Mouse (Mus musculus): ENCODE data around the gene Tlr5. TPM values are rescaled to one million over a fixed set of nuclear protein-coding genes. Genes with fewer than 3 reads are reported as not detected.

Tlr5 gene
- 0.06 and 0.23 TPM in 2 replicates for polyA plus RNA-seq (2015; fragmentation: Nextera tagmentation; extraction: Ambion mirVana)

DNA sequence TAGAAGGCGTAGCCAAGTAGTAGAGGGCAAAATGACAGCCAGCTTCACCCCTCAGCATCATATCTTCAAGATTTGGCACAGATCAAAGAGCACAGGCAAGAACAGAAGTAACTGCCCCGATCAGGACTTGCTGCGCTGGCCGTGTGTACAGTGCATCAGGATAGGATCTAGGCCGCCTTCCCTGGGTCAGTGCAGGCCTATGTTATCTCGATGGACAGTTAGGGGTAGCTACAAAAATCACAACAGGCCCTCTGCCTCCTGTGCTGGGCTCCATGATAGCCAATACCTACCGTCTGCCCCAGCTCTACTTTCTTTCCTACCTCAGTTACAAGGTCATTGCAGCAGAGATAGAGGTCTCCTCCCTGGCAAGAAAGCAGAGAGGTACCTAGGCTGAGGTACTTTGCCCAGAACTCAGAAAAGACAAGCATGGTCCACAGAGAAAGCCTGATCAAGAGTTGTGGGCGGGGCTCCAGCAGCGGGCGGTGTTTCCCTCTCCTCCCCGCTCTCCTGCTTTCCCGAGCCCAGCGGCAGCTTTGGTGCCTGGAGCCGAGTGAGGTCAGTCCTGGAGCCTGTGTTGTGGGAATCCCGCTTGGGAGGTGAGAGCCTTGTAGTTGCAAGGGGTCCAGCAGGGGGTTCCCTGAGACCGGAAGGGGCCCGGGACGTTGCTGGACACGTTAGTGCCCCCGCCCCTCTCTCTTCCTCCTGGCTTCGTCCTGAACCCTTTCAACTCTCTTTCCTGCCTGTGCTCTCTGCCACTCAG is at the start of gene Tlr5:
Gene Tlr5 (plus strand): TSS at position 502 of the 760 bp plus-strand sequence.
- Histone ChIP-seq H3K27ac (no peak within 1 kb of the TSS; the same call in 1 of the 2 replicates), H3K36me3 (no peaks in the 10 kb centered on the region), H3K27me3 (peaks cover 18% of the 10 kb centered on the region; the same call in 1 of the 2 replicates), H3K9ac (peak within 1 kb of the TSS; percentile 60), H3K4me2 (peak within 1 kb of the TSS; percentile 58), H3K4me3 (peak within 1 kb of the TSS; percentile 37), H3K4me1 (replicated peaks) (peaks cover 37% of the 10 kb centered on the region), H3K9me3 (no peaks in the 10 kb centered on the region)
- peak; percentile 33; the same call in 1 of the 2 replicates for ATAC-seq (ENCODE audit: low FRiP score)
- WGBS: 27% methylated on average over 18 of the region's 21 CpGs

GRCm38 (mm10) chr1:182905669-182906068 is 48.9 kb upstream of the Tlr5 start:
- no peaks in the 10 kb centered on the region for H3K36me3 ChIP-seq
- H3K4me1 ChIP-seq (replicated peaks): peaks cover 14% of the 10 kb centered on the region
- WGBS: 83% methylated on average over 3 of the region's 3 CpGs
- H3K9ac ChIP-seq: no peak overlapping the region
- H3K27me3 ChIP-seq: no peaks in the 10 kb centered on the region; the same call in 1 of the 2 replicates
- H3K27ac ChIP-seq: no peak overlapping the region
- H3K4me3 ChIP-seq: no peak overlapping the region
- H3K4me2 ChIP-seq: no peak overlapping the region
- no peak for ATAC-seq (ENCODE audit: low FRiP score)
- no peaks in the 10 kb centered on the region for H3K9me3 ChIP-seq

DNA sequence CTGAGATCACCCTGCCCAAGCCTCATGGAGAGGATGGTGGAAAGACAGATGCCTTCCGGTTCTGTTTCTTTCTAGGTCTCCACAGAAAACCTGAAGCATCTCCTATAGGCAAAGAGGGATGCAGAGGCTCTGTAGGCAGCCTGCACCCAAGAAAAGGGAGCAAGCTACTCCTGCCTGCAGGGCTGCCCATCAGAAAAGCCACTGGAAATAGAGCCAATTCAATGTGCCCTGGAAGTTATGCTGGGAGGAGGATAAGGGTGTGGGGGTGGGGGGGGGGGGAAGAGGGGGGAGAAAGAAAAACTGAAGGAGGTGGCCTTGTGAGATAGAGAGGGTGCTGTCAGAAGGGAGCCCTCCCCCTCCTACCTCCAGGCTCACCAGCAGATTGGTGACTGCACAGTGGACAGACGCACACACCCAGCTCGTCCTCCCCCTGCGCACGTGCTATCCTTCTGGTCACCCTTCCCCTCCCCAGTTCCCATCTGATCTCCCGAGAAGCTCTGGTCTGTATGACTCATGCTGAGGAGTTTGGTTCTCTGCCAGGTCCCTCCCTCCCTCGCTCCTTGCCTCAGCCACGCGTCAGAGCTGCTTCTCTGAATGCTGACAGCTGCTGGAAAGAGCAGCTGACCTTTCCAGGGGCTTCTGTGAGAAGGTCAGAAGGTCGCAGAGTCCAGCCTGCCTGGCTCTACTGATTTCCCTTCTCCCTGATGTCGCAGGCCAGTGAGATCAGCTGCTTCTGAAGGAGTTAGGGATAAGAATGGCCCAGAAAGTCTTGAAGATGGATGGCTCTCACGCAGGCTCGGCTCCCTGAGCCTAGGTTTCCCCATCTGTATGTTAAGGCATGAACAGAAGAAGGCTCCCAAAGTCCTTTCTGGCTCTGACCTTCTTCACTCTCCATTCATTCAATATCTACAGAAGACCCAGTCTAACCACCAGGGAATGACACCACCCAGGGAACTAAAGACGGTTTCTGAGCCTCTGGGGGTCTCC is 46.2 kb upstream of the Tlr5 start:
- no peak overlapping the region; the same call in 1 of the 2 replicates for H3K9ac ChIP-seq
- peak; percentile 87 for ATAC-seq (ENCODE audit: low FRiP score)
- H3K4me3 ChIP-seq: no peak overlapping the region
- no peak overlapping the region; the same call in 1 of the 2 replicates for H3K4me2 ChIP-seq
- H3K4me1 ChIP-seq (replicated peaks): peaks cover 14% of the 10 kb centered on the region
- H3K27ac ChIP-seq: peak overlapping the region; percentile 18; the same call in 1 of the 2 replicates
- WGBS: 11% methylated on average over 14 of the region's 14 CpGs
- H3K27me3 ChIP-seq: no peaks in the 10 kb centered on the region; the same call in 1 of the 2 replicates
- H3K36me3 ChIP-seq: no peaks in the 10 kb centered on the region
- no peaks in the 10 kb centered on the region for H3K9me3 ChIP-seq

- Histone ChIP-seq H3K9me3 (no peaks in the 10 kb centered on the region), H3K4me3 (no peak overlapping the region), H3K27ac (no peak overlapping the region), H3K9ac (no peak overlapping the region), H3K4me2 (no peak overlapping the region), H3K4me1 (replicated peaks) (peaks cover 14% of the 10 kb centered on the region), H3K27me3 (no peaks in the 10 kb centered on the region; the same call in 1 of the 2 replicates), H3K36me3 (no peaks in the 10 kb centered on the region)
- ATAC-seq (ENCODE audit: low FRiP score): no peak
- WGBS: 47% methylated on average over 3 of the region's 3 CpGs
Measured at GRCm38 (mm10) chr1:182909066-182909465, 45.5 kb upstream of the Tlr5 start.

GRCm38 (mm10) chr1:182909596-182909995 is 45.0 kb upstream of the Tlr5 start:
- H3K27me3 ChIP-seq: no peaks in the 10 kb centered on the region; the same call in 1 of the 2 replicates
- H3K9me3 ChIP-seq: no peaks in the 10 kb centered on the region
- H3K9ac ChIP-seq: no peak overlapping the region
- H3K4me2 ChIP-seq: no peak overlapping the region
- peaks cover 14% of the 10 kb centered on the region for H3K4me1 ChIP-seq (replicated peaks)
- H3K36me3 ChIP-seq: no peaks in the 10 kb centered on the region
- 76% methylated on average over 5 of the region's 5 CpGs for WGBS
- ATAC-seq (ENCODE audit: low FRiP score): no peak
- H3K27ac ChIP-seq: no peak overlapping the region
- no peak overlapping the region for H3K4me3 ChIP-seq

- Histone ChIP-seq H3K27ac (no peak overlapping the region), H3K36me3 (no peaks in the 10 kb centered on the region), H3K4me3 (no peak overlapping the region), H3K27me3 (no peaks in the 10 kb centered on the region; the same call in 1 of the 2 replicates), H3K4me1 (replicated peaks) (peaks cover 14% of the 10 kb centered on the region), H3K9me3 (no peaks in the 10 kb centered on the region), H3K9ac (no peak overlapping the region), H3K4me2 (no peak overlapping the region)
- no peak for ATAC-seq (ENCODE audit: low FRiP score)
- WGBS: 42% methylated on average over 2 of the region's 2 CpGs
Measured at GRCm38 (mm10) chr1:182912591-182912990, 42.0 kb upstream of the Tlr5 start.

GRCm38 (mm10) chr1:182914121-182914908 is 40.3 kb upstream of the Tlr5 start:
- H3K9me3 ChIP-seq: no peaks in the 10 kb centered on the region
- no peak overlapping the region for H3K4me2 ChIP-seq
- ATAC-seq (ENCODE audit: low FRiP score): no peak
- no peak overlapping the region for H3K27ac ChIP-seq
- no peaks in the 10 kb centered on the region for H3K27me3 ChIP-seq
- no peaks in the 10 kb centered on the region for H3K36me3 ChIP-seq
- no peak overlapping the region for H3K4me3 ChIP-seq
- WGBS: 83% methylated on average over 4 of the region's 4 CpGs
- no peak overlapping the region for H3K9ac ChIP-seq
- H3K4me1 ChIP-seq (replicated peaks): peaks cover 13% of the 10 kb centered on the region

DNA sequence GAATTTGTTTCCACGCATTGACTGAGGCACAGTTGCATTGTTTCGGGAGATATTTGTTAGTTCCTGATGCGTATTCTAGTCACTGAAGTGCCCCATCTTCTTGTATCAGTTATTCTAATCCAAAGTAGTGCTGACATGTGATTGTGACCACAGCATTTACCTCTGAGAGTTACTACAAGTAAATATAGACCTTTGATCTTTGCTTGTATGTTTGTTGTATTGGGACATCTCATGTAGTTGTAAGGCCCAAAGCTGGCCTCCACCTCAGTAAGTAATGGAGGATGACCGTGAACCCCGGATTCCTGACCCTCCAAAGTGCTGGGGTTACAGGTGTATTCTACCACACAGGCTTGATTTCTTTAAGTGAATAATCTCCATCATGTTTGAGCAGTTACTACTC is 38.4 kb upstream of the Tlr5 start:
- Histone ChIP-seq H3K9ac (no peak overlapping the region), H3K4me1 (replicated peaks) (peaks cover 20% of the 10 kb centered on the region), H3K4me3 (no peak overlapping the region), H3K27me3 (no peaks in the 10 kb centered on the region), H3K4me2 (no peak overlapping the region), H3K36me3 (no peaks in the 10 kb centered on the region), H3K9me3 (no peaks in the 10 kb centered on the region), H3K27ac (no peak overlapping the region)
- no peak for ATAC-seq (ENCODE audit: low FRiP score)
- WGBS: 95% methylated on average over 5 of the region's 5 CpGs

DNA sequence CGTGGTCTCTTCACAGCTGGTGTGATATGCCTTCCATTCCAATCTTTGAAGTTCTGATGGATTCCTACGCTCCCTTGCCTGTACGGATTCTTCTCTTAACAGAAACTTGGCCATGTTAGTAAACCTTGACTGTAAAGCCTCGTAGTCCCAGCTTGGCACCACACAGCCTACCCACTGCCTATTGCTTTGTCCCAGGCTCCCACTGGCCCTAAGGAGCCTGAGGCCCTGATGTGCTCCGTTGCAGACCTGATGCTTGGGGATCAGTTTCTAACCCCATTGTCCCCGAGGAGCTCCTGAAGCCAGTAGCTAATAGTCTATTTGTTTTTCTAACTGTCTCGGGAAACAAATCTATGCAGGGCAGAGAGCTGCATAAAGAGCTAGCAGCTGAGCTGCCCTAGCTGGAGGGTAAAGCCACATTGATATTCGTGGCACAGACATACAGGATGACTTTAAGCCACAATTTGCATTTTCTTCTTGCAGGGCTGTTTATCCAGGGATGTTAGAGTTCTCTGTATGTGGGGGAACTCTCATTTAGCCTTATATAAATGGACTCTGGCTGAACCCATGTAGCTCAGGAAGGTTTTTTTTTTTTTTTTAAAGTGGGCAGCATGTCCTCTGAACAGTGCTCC is 35.8 kb upstream of the Tlr5 start:
- 29% methylated on average over 8 of the region's 8 CpGs for whole genome bisulfite sequencing
- Histone ChIP-seq H3K9me3 (no peaks in the 10 kb centered on the region), H3K27ac (peak overlapping the region; percentile 76), H3K4me2 (no peak overlapping the region), H3K36me3 (no peaks in the 10 kb centered on the region), H3K27me3 (no peaks in the 10 kb centered on the region), H3K4me1 (replicated peaks) (peaks cover 36% of the 10 kb centered on the region), H3K4me3 (no peak overlapping the region), H3K9ac (no peak overlapping the region)
- peak; percentile 80; the same call in 1 of the 2 replicates for ATAC-seq (ENCODE audit: low FRiP score)

- ATAC-seq (ENCODE audit: low FRiP score): no peak
- Histone ChIP-seq H3K4me3 (no peak overlapping the region), H3K27ac (peak overlapping the region; percentile 78), H3K27me3 (no peaks in the 10 kb centered on the region), H3K9ac (no peak overlapping the region), H3K9me3 (no peaks in the 10 kb centered on the region), H3K36me3 (no peaks in the 10 kb centered on the region), H3K4me2 (no peak overlapping the region), H3K4me1 (replicated peaks) (peaks cover 36% of the 10 kb centered on the region)
- WGBS: 54% methylated on average over 4 of the region's 4 CpGs
Measured at GRCm38 (mm10) chr1:182922824-182923223, 31.8 kb upstream of the Tlr5 start.

- no peak overlapping the region for H3K9ac ChIP-seq
- peaks cover 16% of the 10 kb centered on the region for H3K4me1 ChIP-seq (replicated peaks)
- 94% methylated on average over 6 of the region's 6 CpGs for WGBS
- no peaks in the 10 kb centered on the region for H3K27me3 ChIP-seq
- H3K4me2 ChIP-seq: no peak overlapping the region
- H3K27ac ChIP-seq: no peak overlapping the region
- no peaks in the 10 kb centered on the region for H3K36me3 ChIP-seq
- no peaks in the 10 kb centered on the region for H3K9me3 ChIP-seq
- no peak for ATAC-seq (ENCODE audit: low FRiP score)
- no peak overlapping the region for H3K4me3 ChIP-seq
Measured at GRCm38 (mm10) chr1:182926465-182926864, 28.1 kb upstream of the Tlr5 start.
